Mouse (Mus musculus): ENCODE data around the gene Il12rb1. TPM values are rescaled to one million over a fixed set of nuclear protein-coding genes. Genes with fewer than 3 reads are reported as not detected.

Il12rb1 gene
- polyA plus RNA-seq, 2 experiments = 0.13 TPM; not detected in 1

- DNase-seq (ENCODE audit: low spot score) (no peak), ATAC-seq (ENCODE audit: low FRiP score, low read depth) (no peak)
- Histone ChIP-seq H3K27me3 (ENCODE audit: control insufficient read depth, insufficient read depth, low read length) (no peaks in the 10 kb centered on the region), H3K36me3 (ENCODE audit: control insufficient read depth, insufficient read depth, low read length) (no peaks in the 10 kb centered on the region), H3K4me2 (replicated peaks; ENCODE audit: low read depth, low read length, severe bottlenecking) (no peak overlapping the region), H3K9me3 (ENCODE audit: control insufficient read depth, low read length) (no peaks in the 10 kb centered on the region), H3K4me1 (ENCODE audit: control insufficient read depth, insufficient read depth, low read length) (peaks cover 17% of the 10 kb centered on the region), H3K27ac (replicated peaks; ENCODE audit: low read depth, low read length) (no peak overlapping the region), H3K4me3 (replicated peaks; ENCODE audit: low read length) (no peak overlapping the region), H3K9ac (ENCODE audit: low read depth, low read length, severe bottlenecking) (no peak overlapping the region)
- WGBS = 86% methylated on average over 2 of the region's 2 CpGs
- no peak for TF ChIP-seq POLR2A (IDR thresholded peaks at IDR 0.05; ENCODE audit: borderline replicate concordance, extremely low read depth, insufficient read depth, insufficient read length)
Measured at GRCm38 (mm10) chr8:70853863-70854262, 45.6 kb downstream of the Il12rb1 start.

GRCm38 (mm10) chr8:70856028-70856427 lies 47.8 kb downstream of the Il12rb1 start:
- TF ChIP-seq POLR2A (IDR thresholded peaks at IDR 0.05; ENCODE audit: borderline replicate concordance, extremely low read depth, insufficient read depth, insufficient read length) = no peak
- H3K36me3 ChIP-seq (ENCODE audit: control insufficient read depth, insufficient read depth, low read length) = no peaks in the 10 kb centered on the region
- H3K9me3 ChIP-seq (ENCODE audit: control insufficient read depth, low read length) = no peaks in the 10 kb centered on the region
- H3K27ac ChIP-seq (replicated peaks; ENCODE audit: low read depth, low read length) = no peak overlapping the region
- peak overlapping the region; percentile 83; the same call in 1 of the 2 replicates for H3K4me2 ChIP-seq (replicated peaks; ENCODE audit: low read depth, low read length, severe bottlenecking)
- H3K9ac ChIP-seq (ENCODE audit: low read depth, low read length, severe bottlenecking) = no peak overlapping the region
- no peaks in the 10 kb centered on the region for H3K27me3 ChIP-seq (ENCODE audit: control insufficient read depth, insufficient read depth, low read length)
- WGBS = 64% methylated on average over 5 of the region's 5 CpGs
- H3K4me1 ChIP-seq (ENCODE audit: control insufficient read depth, insufficient read depth, low read length) = peaks cover 17% of the 10 kb centered on the region
- ATAC-seq (ENCODE audit: low FRiP score, low read depth) (no peak), DNase-seq (ENCODE audit: low spot score) (no peak)
- no peak overlapping the region for H3K4me3 ChIP-seq (replicated peaks; ENCODE audit: low read length)

GRCm38 (mm10) chr8:70856541-70857197 lies 48.4 kb downstream of the Il12rb1 start:
- H3K4me2 ChIP-seq (replicated peaks; ENCODE audit: low read depth, low read length, severe bottlenecking) = peak overlapping the region; percentile 83
- 8% methylated on average over 27 of the region's 33 CpGs for WGBS
- TF ChIP-seq POLR2A (IDR thresholded peaks at IDR 0.05; ENCODE audit: borderline replicate concordance, extremely low read depth, insufficient read depth, insufficient read length) = no peak
- H3K36me3 ChIP-seq (ENCODE audit: control insufficient read depth, insufficient read depth, low read length) = no peaks in the 10 kb centered on the region
- H3K9me3 ChIP-seq (ENCODE audit: control insufficient read depth, low read length) = no peaks in the 10 kb centered on the region
- peak overlapping the region; percentile 48 for H3K4me3 ChIP-seq (replicated peaks; ENCODE audit: low read length)
- no peak for DNase-seq (ENCODE audit: low spot score)
- peaks cover 17% of the 10 kb centered on the region for H3K4me1 ChIP-seq (ENCODE audit: control insufficient read depth, insufficient read depth, low read length)
- peak; percentile 83 for ATAC-seq (ENCODE audit: low FRiP score, low read depth)
- peak overlapping the region; percentile 60 for H3K9ac ChIP-seq (ENCODE audit: low read depth, low read length, severe bottlenecking)
- no peak overlapping the region for H3K27ac ChIP-seq (replicated peaks; ENCODE audit: low read depth, low read length)
- H3K27me3 ChIP-seq (ENCODE audit: control insufficient read depth, insufficient read depth, low read length) = 0 out of 2 replicates have a peak, but pooled peaks cover 4% of the 10 kb centered on the region

GRCm38 (mm10) chr8:70857516-70857915 lies 49.3 kb downstream of the Il12rb1 start:
- Histone ChIP-seq H3K4me3 (replicated peaks; ENCODE audit: low read length) (0 out of 2 replicates have a peak overlapping the region, but pooled peaks have one; percentile 48), H3K9me3 (ENCODE audit: control insufficient read depth, low read length) (no peaks in the 10 kb centered on the region)
- 9% methylated on average over 4 of the region's 4 CpGs for WGBS

GRCm38 (mm10) chr8:70862824-70863641 lies 54.8 kb downstream of the Il12rb1 start, which contains the start of gene Kcnn1:
Gene Kcnn1, minus strand, starts transcription at chr8:70863258.
- H3K36me3 ChIP-seq (ENCODE audit: control insufficient read depth, insufficient read depth, low read length) = no peaks in the 10 kb centered on the region; the same call in 1 of the 2 replicates
- TF ChIP-seq POLR2A (IDR thresholded peaks at IDR 0.05; ENCODE audit: borderline replicate concordance, extremely low read depth, insufficient read depth, insufficient read length) = no peak
- DNase-seq (ENCODE audit: low spot score) = no peak

More at GRCm38 (mm10) chr8:70857516-70857915, 49.3 kb downstream of the Il12rb1 start:
- ATAC-seq (ENCODE audit: low FRiP score, low read depth) = 0 out of 2 replicates have a peak, but pooled peaks have one; percentile 21
- peaks cover 13% of the 10 kb centered on the region for H3K27me3 ChIP-seq (ENCODE audit: control insufficient read depth, insufficient read depth, low read length)
- H3K4me2 ChIP-seq (replicated peaks; ENCODE audit: low read depth, low read length, severe bottlenecking) = peak overlapping the region; percentile 83
- H3K27ac ChIP-seq (replicated peaks; ENCODE audit: low read depth, low read length) = no peak overlapping the region
- DNase-seq (ENCODE audit: low spot score) = no peak
- no peak overlapping the region for H3K9ac ChIP-seq (ENCODE audit: low read depth, low read length, severe bottlenecking)
- peaks cover 14% of the 10 kb centered on the region; the same call in 1 of the 2 replicates for H3K4me1 ChIP-seq (ENCODE audit: control insufficient read depth, insufficient read depth, low read length)
- H3K36me3 ChIP-seq (ENCODE audit: control insufficient read depth, insufficient read depth, low read length) = no peaks in the 10 kb centered on the region
- TF ChIP-seq POLR2A (IDR thresholded peaks at IDR 0.05; ENCODE audit: borderline replicate concordance, extremely low read depth, insufficient read depth, insufficient read length) = no peak

More at GRCm38 (mm10) chr8:70862824-70863641, 54.8 kb downstream of the Il12rb1 start, which contains the start of gene Kcnn1:
- Histone ChIP-seq H3K9me3 (ENCODE audit: control insufficient read depth, low read length) (no peaks in the 10 kb centered on the region), H3K27me3 (ENCODE audit: control insufficient read depth, insufficient read depth, low read length) (peaks cover 18% of the 10 kb centered on the region), H3K4me1 (ENCODE audit: control insufficient read depth, insufficient read depth, low read length) (peaks cover 20% of the 10 kb centered on the region), H3K9ac (ENCODE audit: low read depth, low read length, severe bottlenecking) (peak within 1 kb of the TSS; percentile 53), H3K4me3 (replicated peaks; ENCODE audit: low read length) (peak within 1 kb of the TSS; percentile 49), H3K4me2 (replicated peaks; ENCODE audit: low read depth, low read length, severe bottlenecking) (peak within 1 kb of the TSS; percentile 86), H3K27ac (replicated peaks; ENCODE audit: low read depth, low read length) (no peak within 1 kb of the TSS)
- under 1% methylated on average over 47 of the region's 55 CpGs for WGBS
- ATAC-seq (ENCODE audit: low FRiP score, low read depth) = no peak

Measured in limb, embryonic 14.5 days (tissue).